14 mouse cellular contexts compared by ENCODE assay signal in genomic region chr5:146415218-146415617, GRCm38 (mm10). TPM values are rescaled to one million over a fixed set of nuclear protein-coding genes. Genes with fewer than 3 reads are reported as not detected.
DNase-seq lines count a peak whose midpoint lies in the region; ATAC-seq and TF ChIP-seq lines count a peak whose summit lies in the region.
"Had no signal": no experiment of that assay in that cellular context is flagged by ENCODE, and none has a peak within 500 bp of the region (broad histone marks: within the 10 kb centered on the region; RNA-seq: fewer than 3 reads in every experiment).

No protein-coding gene starts in this region.

- H3K9ac ChIP-seq in forebrain, embryonic 13.5 days, result no peak overlapping the region
- H3K9ac ChIP-seq in forebrain, embryonic 12.5 days, result no peak overlapping the region
- no peak overlapping the region for H3K9ac ChIP-seq in intestine, postnatal 0 days (ENCODE audit: low read depth, low read length)

- intact Hi-C loops in left cerebral cortex, postnatal 14 days (cut with DNase I), result no loop called here
- intact Hi-C loops in left cerebral cortex, postnatal 4 days (cut with DNase I), result no loop called here

- no peaks in the 10 kb centered on the region for H3K9me3 ChIP-seq in forebrain, embryonic 13.5 days (replicated peaks)
- H3K9me3 ChIP-seq in forebrain, embryonic 12.5 days, result no peaks in the 10 kb centered on the region
- H3K9me3 ChIP-seq in intestine, postnatal 0 days (ENCODE audit: control insufficient read depth), result no peaks in the 10 kb centered on the region

- H3K4me2 ChIP-seq in forebrain, embryonic 13.5 days, result no peak overlapping the region
- no peak overlapping the region for H3K4me2 ChIP-seq in forebrain, embryonic 12.5 days
- no peak overlapping the region for H3K4me2 ChIP-seq in intestine, postnatal 0 days (replicated peaks; ENCODE audit: low read depth)

- no peaks in the 10 kb centered on the region for H3K27me3 ChIP-seq in forebrain, embryonic 13.5 days
- H3K27me3 ChIP-seq in forebrain, embryonic 12.5 days, result no peaks in the 10 kb centered on the region
- H3K27me3 ChIP-seq in intestine, postnatal 0 days (replicated peaks; ENCODE audit: control insufficient read depth, insufficient read depth, low read length), result no peaks in the 10 kb centered on the region

- peaks cover 50% of the 10 kb centered on the region for H3K4me1 ChIP-seq in forebrain, embryonic 13.5 days
- H3K4me1 ChIP-seq in forebrain, embryonic 12.5 days, result peaks cover 31% of the 10 kb centered on the region
- H3K4me1 ChIP-seq in intestine, postnatal 0 days (replicated peaks; ENCODE audit: control insufficient read depth, insufficient read depth, low read length), result no peaks in the 10 kb centered on the region

- H3K36me3 ChIP-seq in forebrain, embryonic 13.5 days (ENCODE audit: poor library complexity, severe bottlenecking), result no peaks in the 10 kb centered on the region
- no peaks in the 10 kb centered on the region for H3K36me3 ChIP-seq in forebrain, embryonic 12.5 days (replicated peaks)
- no peaks in the 10 kb centered on the region for H3K36me3 ChIP-seq in intestine, postnatal 0 days (ENCODE audit: control insufficient read depth, insufficient read depth)

- H3K4me3 ChIP-seq in forebrain, embryonic 13.5 days, result no peak overlapping the region
- no peak overlapping the region for H3K4me3 ChIP-seq in forebrain, embryonic 12.5 days (replicated peaks)
- H3K4me3 ChIP-seq in intestine, postnatal 0 days (ENCODE audit: low read depth, low read length), result no peak overlapping the region

- no peak overlapping the region for H3K27ac ChIP-seq in forebrain, embryonic 13.5 days
- no peak overlapping the region for H3K27ac ChIP-seq in forebrain, embryonic 12.5 days
- H3K27ac ChIP-seq in intestine, postnatal 0 days (ENCODE audit: low read depth, low read length), result no peak overlapping the region
- H3K27ac ChIP-seq: kidney, postnatal 0 days; macrophage had no signal

- peak; percentile 25 to 65 for DNase-seq in left cerebral cortex, postnatal 14 days (ENCODE audit: low spot score in 2 of 2)
- DNase-seq in left cerebral cortex, postnatal 4 days, result no peak
- DNase-seq in MN1 (ENCODE audit: low spot score), result peak; percentile 13
- DNase-seq in layer of hippocampus, adult 8-10 months (ENCODE audit: low spot score in 2 of 2), result peak; percentile 58 to 66
- DNase-seq in adrenal gland, adult 18-20 months (ENCODE audit: low spot score in 2 of 2), result no peak
- DNase-seq: adrenal gland, postnatal 36 days; cerebellum, adult 2 months; gastrocnemius, postnatal 36 days had no signal

- peak; percentile 28; the same call in 1 of the 2 replicates for ATAC-seq in forebrain, embryonic 13.5 days
- ATAC-seq in forebrain, embryonic 12.5 days (ENCODE audit: low FRiP score), result no peak
- ATAC-seq in intestine, postnatal 0 days, result no peak
- ATAC-seq: inflammation-experienced regulatory T-cells, adult 6 months had no signal

- TF ChIP-seq CTCF in intestine, postnatal 0 days (IDR thresholded peaks at IDR 0.05; ENCODE audit: low read depth), result no peak

- 80% methylated on average over 12 of the region's 12 CpGs for WGBS in forebrain, embryonic 13.5 days
- WGBS in forebrain, embryonic 12.5 days, result 86% methylated on average over 12 of the region's 12 CpGs
- 79% methylated on average over 12 of the region's 12 CpGs for WGBS in intestine, postnatal 0 days

RNA-seq across cellular contexts. Expression of gene Wasf3, which starts 30.4 kb away (rescaled TPM):
- polyA plus RNA-seq in forebrain, embryonic 13.5 days (2015; fragmentation: Nextera tagmentation; extraction: Ambion mirVana), result 7.3 and 8.9 TPM in 2 replicates
- 7.2 and 8.4 TPM in 2 replicates for polyA plus RNA-seq in forebrain, embryonic 12.5 days (2016; fragmentation: Nextera tagmentation; extraction: Ambion mirVana)
- 10 to 100 TPM; 82.5 to 90.7 TPM for total RNA-seq in left cerebral cortex, postnatal 14 days (2021)
- total RNA-seq in left cerebral cortex, postnatal 4 days (2021), result 10 to 100 TPM; 64.9 to 66.0 TPM
- total RNA-seq in layer of hippocampus, adult 8-10 months (2022), result 100 to 1,000 TPM in 1 of 4 experiments, 10 to 100 TPM in 3; 92.2 to 101 (median 96.8) TPM
- 10 to 100 TPM; 12.7 to 21.1 TPM for total RNA-seq in adrenal gland, adult 18-20 months (2021)
- 0.81 and 0.85 TPM in 2 replicates for polyA plus RNA-seq in intestine, postnatal 0 days (2015; fragmentation: Nextera tagmentation; extraction: Ambion mirVana)
- polyA plus RNA-seq: inflammation-experienced regulatory T-cells, adult 6 months; macrophage had no signal

Comparison
In these comparisons a context has a peak if more than half of its experiments do, and no peak if none do; other contexts are left out.
1. DNase-seq: peak in left cerebral cortex, postnatal 14 days (2 of 2), MN1 (single experiment) and layer of hippocampus, adult 8-10 months (2 of 2); none in left cerebral cortex, postnatal 4 days (single experiment) and adrenal gland, adult 18-20 months (0 of 2).